Mouse (Mus musculus) lung, postnatal 0 days (tissue): ENCODE results near the gene Sftpd.

Experiments
- CTCF ChIP-seq: IDR thresholded peaks from 2 replicates; pipeline ENCODE4 v1.5.1; 2016; ENCODE audit warnings: antibody characterized with exemption, mild to moderate bottlenecking
- EP300 ChIP-seq: IDR thresholded peaks from 2 replicates; pipeline ENCODE4 v1.6.1; 2016; ENCODE audit warnings: antibody characterized with exemption, mild to moderate bottlenecking, control low read depth

GRCm38 (mm10) chr14:41174802-41175201, 10.1 kb downstream of the Sftpd start:
- TF ChIP-seq EP300 (no peak), CTCF (no peak)
